ENCODE assay signal across 8 mouse cellular contexts in genomic region chr17:57059486-57059977, GRCm38 (mm10). TPM values are rescaled to one million over a fixed set of nuclear protein-coding genes. Genes with fewer than 3 reads are reported as not detected.
DNase-seq lines count a peak whose midpoint lies in the region; ATAC-seq and TF ChIP-seq lines count a peak whose summit lies in the region.

Gene Slc25a23 (minus strand): TSS chr17:57059863.

- no peak for ATAC-seq in G1E (ENCODE audit: extremely low read depth, insufficient number of reproducible peaks, low FRiP score, poor library complexity, severe bottlenecking)
- peak; percentile 22 for ATAC-seq in frontal cortex, adult (ENCODE audit: low TSS enrichment)
- peak; percentile 76 for ATAC-seq in lung, embryonic 14.5 days (ENCODE audit: insufficient read depth)

- H3K36me3 ChIP-seq in G1E (replicated peaks), result peaks cover 2% of the 10 kb centered on the region
- H3K36me3 ChIP-seq in lung, embryonic 14.5 days (ENCODE audit: insufficient read depth), result no peaks in the 10 kb centered on the region

- H3K4me3 ChIP-seq in G1E (ENCODE audit: low read depth, low read length), result peak within 1 kb of the TSS; percentile 74
- H3K4me3 ChIP-seq in lung, embryonic 14.5 days (ENCODE audit: low read depth, low read length), result peak within 1 kb of the TSS; percentile 75

- peaks cover 59% of the 10 kb centered on the region for H3K27me3 ChIP-seq in G1E (ENCODE audit: insufficient read depth, low read length)
- H3K27me3 ChIP-seq in lung, embryonic 14.5 days (ENCODE audit: insufficient read depth, low read length), result peaks cover 25% of the 10 kb centered on the region

- peak; percentile 49 for DNase-seq in G1E (ENCODE audit: low spot score)
- DNase-seq in cerebellum, adult 18-20 months, result peak; percentile 72 to 75
- DNase-seq in heart, postnatal 4 days, result peak; percentile 74
- DNase-seq in layer of hippocampus, adult 9-10 months (ENCODE audit: low spot score), result peak; percentile 37
- peak; percentile 79 for DNase-seq in lung, embryonic 14.5 days
- DNase-seq in ovary, postnatal 36 days (ENCODE audit: low spot score), result peak; percentile 77
- peak; percentile 76 to 82 for DNase-seq in thymus, postnatal 36 days

- H3K4me1 ChIP-seq in G1E (ENCODE audit: insufficient read depth, low read depth, low read length), result peaks cover 41% of the 10 kb centered on the region
- H3K4me1 ChIP-seq in lung, embryonic 14.5 days (ENCODE audit: insufficient read depth), result no peaks in the 10 kb centered on the region

- WGBS in lung, embryonic 14.5 days, result 0% methylated on average over 45 of the region's 45 CpGs

- H3K9me3 ChIP-seq in G1E (replicated peaks), result no peaks in the 10 kb centered on the region
- H3K9me3 ChIP-seq in lung, embryonic 14.5 days (ENCODE audit: low read depth, low read length), result no peaks in the 10 kb centered on the region

- peak within 1 kb of the TSS; percentile 46; the same call in 1 of the 2 replicates for H3K27ac ChIP-seq in lung, embryonic 14.5 days (ENCODE audit: low read depth)

- H3K9ac ChIP-seq in lung, embryonic 14.5 days, result peak within 1 kb of the TSS; percentile 64

- peak within 1 kb of the TSS; percentile 90 for H3K4me2 ChIP-seq in lung, embryonic 14.5 days

- TF ChIP-seq CTCF in G1E (IDR thresholded peaks at IDR 0.05; ENCODE audit: low read depth, low read length), result no peak
- TF ChIP-seq CTCF in lung, embryonic 14.5 days (IDR thresholded peaks at IDR 0.05; ENCODE audit: low read depth), result no peak

RNA-seq across cellular contexts. Expression of gene Slc25a23, which starts in this region (rescaled TPM):
- total RNA-seq in G1E (2014; fragmentation: Nextera tagmentation) (42.6 and 44.5 TPM in 2 replicates), G1E (2017) (2.4 and 3.3 TPM in 2 replicates)
- 16.7 and 18.3 TPM in 2 replicates for polyA plus RNA-seq in G1E (2012)
- total RNA-seq in heart, postnatal 4 days (2021), result 10 to 100 TPM; 78.3 to 81.6 TPM
- polyA plus RNA-seq in lung, embryonic 14.5 days (2014; fragmentation: Nextera tagmentation; extraction: Ambion mirVana), result 8.4 and 10.3 TPM in 2 replicates
